Mouse (Mus musculus) left cerebral cortex, adult 11 months (tissue): Measurements from ENCODE around the gene Rgs10.
"Not testable (repeated sequence)": the region's sequence is repeated elsewhere in the genome, so short reads cannot be mapped to it uniquely, and the experiment has no call there.

ENCODE experiments used
- DNase-seq: peaks from one replicate; pipeline ENCODE4 v3.0.0; 2022; ENCODE audit warnings: low spot score

Gene Rgs10

DNA sequence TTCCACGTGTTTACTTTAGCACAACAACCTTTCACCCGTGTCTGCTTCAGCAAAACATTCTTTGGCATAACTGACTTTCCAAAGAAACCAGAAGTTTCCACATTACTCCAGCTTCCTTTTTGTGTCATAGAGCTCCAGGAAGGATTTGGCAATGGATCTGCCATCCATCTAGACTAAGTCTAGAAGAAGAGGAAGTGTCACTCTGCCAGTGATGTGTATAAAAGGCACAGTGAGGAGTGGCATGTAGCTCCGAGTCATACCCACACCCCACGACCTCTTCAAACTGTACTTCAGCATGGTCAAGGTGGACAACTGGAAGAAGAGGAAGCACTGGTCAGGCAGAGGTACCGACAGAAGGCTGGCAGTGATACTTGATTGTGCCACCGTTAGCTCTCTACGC, 74.1 kb downstream of the Rgs10 start:
- no peak for DNase-seq

DNA sequence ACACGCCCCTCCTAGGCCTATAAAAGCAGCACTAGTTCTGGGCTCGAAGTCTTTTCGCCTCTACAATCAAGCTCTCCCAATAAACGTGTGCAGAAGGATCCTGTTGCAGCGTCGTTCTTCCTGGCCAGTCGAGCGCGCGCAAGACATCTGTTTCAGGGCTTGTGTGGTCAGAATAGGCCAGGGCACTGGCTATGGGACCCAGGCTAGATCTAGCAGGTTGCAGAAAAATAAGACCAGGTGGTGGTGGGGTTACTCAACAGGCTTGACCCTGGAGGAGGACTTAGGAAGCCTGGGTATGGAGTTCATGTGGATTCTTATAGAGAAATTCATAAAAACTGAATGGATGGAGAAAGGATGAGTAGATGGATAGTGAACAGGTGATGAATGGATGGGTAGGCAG, 75.9 kb downstream of the Rgs10 start:
- DNase-seq: not testable (repeated sequence)

DNA sequence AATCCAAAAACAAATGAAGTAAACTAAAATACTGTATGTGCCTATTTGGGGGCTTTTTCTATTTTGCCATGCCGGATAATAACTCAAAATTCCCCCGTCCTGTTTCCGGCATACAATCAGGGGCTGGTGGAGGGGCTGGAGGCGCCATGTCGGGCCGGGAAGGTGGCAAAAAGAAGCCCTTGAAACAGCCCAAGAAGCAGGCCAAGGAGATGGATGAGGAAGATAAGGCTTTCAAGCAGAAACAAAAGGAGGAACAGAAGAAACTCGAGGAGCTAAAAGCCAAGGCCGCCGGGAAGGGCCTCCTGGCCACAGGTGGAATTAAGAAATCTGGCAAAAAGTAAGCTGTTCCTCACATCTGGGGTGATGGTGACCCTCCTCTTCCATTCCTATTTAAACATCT, 78.2 kb downstream of the Rgs10 start:
- DNase-seq: not testable (repeated sequence)

DNA sequence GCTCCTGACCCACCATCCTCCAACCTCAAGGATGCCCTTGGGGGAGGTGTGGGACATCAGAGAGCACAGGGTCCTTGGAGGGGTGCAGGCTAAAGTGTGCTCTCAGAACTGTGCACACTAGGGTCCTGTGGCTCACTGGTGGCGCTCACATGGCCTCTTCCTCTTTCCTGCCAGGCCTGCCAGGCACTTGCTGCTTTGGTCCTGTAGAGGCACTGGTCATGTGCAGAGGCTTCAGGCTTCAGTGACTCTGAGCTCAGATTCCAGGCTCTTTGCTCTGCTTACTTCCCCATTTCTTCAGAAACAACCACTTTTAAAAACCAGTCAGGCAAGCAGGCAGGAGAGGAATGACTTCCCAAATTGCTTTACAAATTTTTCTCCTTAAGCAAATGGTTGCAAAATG, 85.7 kb downstream of the Rgs10 start:
- DNase-seq: no peak

DNA sequence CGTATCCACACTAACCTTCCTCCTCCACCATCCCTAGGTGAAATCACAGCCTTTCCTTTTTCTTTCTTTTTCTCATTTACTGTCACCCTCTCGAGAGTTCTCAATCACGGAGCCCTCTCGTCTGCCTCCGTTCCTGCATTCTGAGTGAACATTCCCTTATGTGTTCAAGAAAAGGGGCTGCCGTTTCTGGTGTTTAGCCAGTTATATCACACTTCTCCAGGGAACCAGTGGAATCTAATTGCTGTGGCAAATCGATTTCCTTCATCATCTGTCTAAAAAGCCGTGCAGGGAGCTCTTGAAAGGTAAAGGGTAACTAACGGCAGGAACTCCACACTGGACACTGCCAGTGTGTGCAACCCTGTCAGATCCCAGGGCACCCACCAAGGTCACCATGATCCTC, 87.6 kb downstream of the Rgs10 start:
- DNase-seq: no peak

DNA sequence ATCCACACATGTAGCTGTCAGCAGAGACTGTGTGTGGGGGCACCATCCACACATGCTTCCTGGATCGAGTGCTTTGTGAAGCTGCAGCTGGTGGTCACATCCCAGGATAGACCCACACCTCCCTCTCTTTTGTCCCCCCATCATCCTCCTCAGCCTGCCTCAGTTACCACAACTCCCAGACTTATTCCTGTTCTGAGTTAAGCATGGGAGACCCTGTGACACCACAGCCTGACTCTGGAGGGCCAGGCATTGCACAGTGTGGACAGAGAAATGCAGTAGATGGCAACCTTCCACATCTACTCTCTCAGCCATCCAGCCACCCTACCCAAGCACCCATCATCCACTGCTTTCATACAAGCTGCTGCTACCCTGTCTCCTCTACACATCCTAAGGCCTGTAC, 93.6 kb downstream of the Rgs10 start:
- no peak for DNase-seq
